Mouse (Mus musculus): Measurements from ENCODE around the gene Adrb1.

DNA sequence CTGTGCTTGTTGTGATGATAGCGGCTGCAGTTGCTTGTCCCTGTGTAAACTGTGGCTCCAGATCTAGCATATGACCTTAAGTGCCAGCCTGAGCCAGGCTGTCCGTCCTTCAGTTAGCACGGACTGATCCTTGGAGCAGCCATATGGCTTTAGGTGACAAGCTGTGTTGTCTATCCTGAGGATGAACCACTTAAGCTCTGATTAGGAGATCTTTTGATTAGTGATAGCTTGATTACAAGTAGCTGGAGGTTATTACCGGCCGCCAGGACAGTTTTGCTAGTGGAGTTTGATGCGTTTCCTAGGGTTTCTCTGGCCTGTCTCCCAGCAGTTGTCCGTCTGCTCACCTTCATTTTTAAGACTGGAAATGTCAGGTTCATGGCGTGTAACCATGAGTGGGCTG lies 4.0 kb upstream of the Adrb1 start:
- TF ChIP-seq ZNF384 (IDR thresholded peaks at IDR 0.05; ENCODE audit: low read depth, low read length): no peak
- TF ChIP-seq ZC3H11A (IDR thresholded peaks at IDR 0.05; ENCODE audit: borderline replicate concordance, low read depth, low read length): no peak
- TF ChIP-seq HCFC1 (IDR thresholded peaks at IDR 0.05; ENCODE audit: borderline replicate concordance, insufficient read depth, low read length): no peak
- no peak for TF ChIP-seq CHD2 (IDR thresholded peaks at IDR 0.05; ENCODE audit: low read depth, low read length)
- TF ChIP-seq MAFK (IDR thresholded peaks at IDR 0.05; ENCODE audit: insufficient read depth, low read depth, low read length): no peak

Data from ES-E14 (cell line).